Mouse (Mus musculus): ENCODE data around the gene Slc8a1.

DNA sequence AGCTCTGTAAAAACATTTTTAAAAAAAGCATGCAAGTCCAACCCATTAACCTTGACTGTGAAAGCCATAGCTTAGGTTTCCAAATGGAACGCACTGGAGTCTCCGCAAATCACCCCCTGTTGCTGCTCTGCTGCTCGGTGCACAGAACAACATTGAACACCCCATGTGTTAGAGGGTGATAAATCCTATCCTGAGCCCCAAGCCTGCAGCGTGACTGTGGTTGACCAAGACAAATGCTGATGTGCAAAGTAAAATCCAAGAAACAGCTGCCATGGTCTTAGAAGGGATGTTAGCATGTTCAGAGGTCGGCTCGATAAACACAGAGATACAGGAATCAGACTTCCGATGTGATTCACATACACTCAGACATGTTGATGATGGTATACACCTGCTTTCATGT lies 346.7 kb downstream of the Slc8a1 start:
- no peak for TF ChIP-seq POLR2A (IDR thresholded peaks at IDR 0.05; ENCODE audit: extremely low read depth, insufficient read depth, low read length)
- TF ChIP-seq CTCF (IDR thresholded peaks at IDR 0.05; ENCODE audit: low read depth, low read length) = no peak
